Mouse (Mus musculus): ENCODE results near the gene Setd1b. TPM values are rescaled to one million over a fixed set of nuclear protein-coding genes. Genes with fewer than 3 reads are reported as not detected.

The Setd1b gene
- polyA plus RNA-seq, 1 experiment from 2014 or later: 8.0 TPM

- H3K27me3 ChIP-seq (ENCODE audit: control insufficient read depth, insufficient read depth, low read length): no peaks in the 10 kb centered on the region
- no peak overlapping the region for H3K4me3 ChIP-seq (ENCODE audit: low read depth, low read length)
- H3K4me2 ChIP-seq: no peak overlapping the region
- no peak for ATAC-seq (replicated peaks; ENCODE audit: insufficient number of reproducible peaks, low FRiP score, low TSS enrichment)
- WGBS (ENCODE audit: insufficient replicate concordance): 62% methylated on average over 7 of the region's 7 CpGs
- peaks cover 2% of the 10 kb centered on the region; the same call in 1 of the 2 replicates for H3K4me1 ChIP-seq (ENCODE audit: control insufficient read depth, insufficient read depth, low read length)
- H3K27ac ChIP-seq (ENCODE audit: low read depth, low read length): no peak overlapping the region
- no peak overlapping the region for H3K9ac ChIP-seq (ENCODE audit: low read depth, low read length)
- no peaks in the 10 kb centered on the region for H3K9me3 ChIP-seq (replicated peaks; ENCODE audit: control insufficient read depth, low read length)
- no peaks in the 10 kb centered on the region for H3K36me3 ChIP-seq (ENCODE audit: control insufficient read depth, insufficient read depth, low read length)
These were observed 21.3 kb upstream of the Setd1b start for GRCm38 (mm10) chr5:123120624-123121215.

DNA sequence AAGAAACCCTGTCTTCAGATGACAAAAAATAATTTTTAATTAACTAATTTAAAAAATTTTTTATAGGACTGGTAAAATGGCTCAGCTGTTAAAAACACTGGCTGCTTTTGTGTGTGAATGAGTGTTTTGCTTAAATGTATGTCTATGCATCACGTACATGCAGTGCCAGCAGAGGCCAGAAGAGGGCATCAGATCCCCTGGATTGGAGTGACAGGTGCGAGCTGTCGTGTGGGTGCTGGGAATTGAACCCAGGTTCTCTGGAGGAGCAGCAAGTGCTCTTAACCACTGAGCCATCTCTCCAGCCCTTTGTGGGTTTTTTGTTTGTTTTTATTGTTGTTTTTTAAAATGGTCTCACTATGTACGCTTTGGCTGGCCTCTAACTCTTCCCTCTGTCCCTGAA lies 19.8 kb upstream of the Setd1b start:
- no peak overlapping the region for H3K4me2 ChIP-seq
- H3K4me1 ChIP-seq (ENCODE audit: control insufficient read depth, insufficient read depth, low read length): peaks cover 4% of the 10 kb centered on the region; the same call in 1 of the 2 replicates
- 80% methylated on average over 4 of the region's 4 CpGs for WGBS (ENCODE audit: insufficient replicate concordance)
- no peaks in the 10 kb centered on the region for H3K36me3 ChIP-seq (ENCODE audit: control insufficient read depth, insufficient read depth, low read length)
- no peak for ATAC-seq (replicated peaks; ENCODE audit: insufficient number of reproducible peaks, low FRiP score, low TSS enrichment)
- H3K9me3 ChIP-seq (replicated peaks; ENCODE audit: control insufficient read depth, low read length): no peaks in the 10 kb centered on the region
- H3K27ac ChIP-seq (ENCODE audit: low read depth, low read length): no peak overlapping the region
- H3K9ac ChIP-seq (ENCODE audit: low read depth, low read length): no peak overlapping the region
- H3K27me3 ChIP-seq (ENCODE audit: control insufficient read depth, insufficient read depth, low read length): no peaks in the 10 kb centered on the region
- no peak overlapping the region for H3K4me3 ChIP-seq (ENCODE audit: low read depth, low read length)

GRCm38 (mm10) chr5:123125105-123125504 lies 16.9 kb upstream of the Setd1b start:
- no peak overlapping the region for H3K9ac ChIP-seq (ENCODE audit: low read depth, low read length)
- 82% methylated on average over 6 of the region's 6 CpGs for WGBS (ENCODE audit: insufficient replicate concordance)
- H3K4me1 ChIP-seq (ENCODE audit: control insufficient read depth, insufficient read depth, low read length): peaks cover 7% of the 10 kb centered on the region; the same call in 1 of the 2 replicates
- H3K4me3 ChIP-seq (ENCODE audit: low read depth, low read length): no peak overlapping the region
- no peaks in the 10 kb centered on the region for H3K27me3 ChIP-seq (ENCODE audit: control insufficient read depth, insufficient read depth, low read length)
- no peaks in the 10 kb centered on the region for H3K9me3 ChIP-seq (replicated peaks; ENCODE audit: control insufficient read depth, low read length)
- H3K4me2 ChIP-seq: no peak overlapping the region
- no peak overlapping the region for H3K27ac ChIP-seq (ENCODE audit: low read depth, low read length)
- ATAC-seq (replicated peaks; ENCODE audit: insufficient number of reproducible peaks, low FRiP score, low TSS enrichment): no peak
- no peaks in the 10 kb centered on the region for H3K36me3 ChIP-seq (ENCODE audit: control insufficient read depth, insufficient read depth, low read length)

GRCm38 (mm10) chr5:123125638-123126406 lies 16.2 kb upstream of the Setd1b start:
- Histone ChIP-seq H3K4me2 (no peak overlapping the region), H3K36me3 (ENCODE audit: control insufficient read depth, insufficient read depth, low read length) (no peaks in the 10 kb centered on the region), H3K9me3 (replicated peaks; ENCODE audit: control insufficient read depth, low read length) (no peaks in the 10 kb centered on the region), H3K4me3 (ENCODE audit: low read depth, low read length) (no peak overlapping the region), H3K27ac (ENCODE audit: low read depth, low read length) (no peak overlapping the region), H3K9ac (ENCODE audit: low read depth, low read length) (no peak overlapping the region), H3K4me1 (ENCODE audit: control insufficient read depth, insufficient read depth, low read length) (peaks cover 7% of the 10 kb centered on the region; the same call in 1 of the 2 replicates), H3K27me3 (ENCODE audit: control insufficient read depth, insufficient read depth, low read length) (no peaks in the 10 kb centered on the region)
- 66% methylated on average over 18 of the region's 18 CpGs for WGBS (ENCODE audit: insufficient replicate concordance)
- ATAC-seq (replicated peaks; ENCODE audit: insufficient number of reproducible peaks, low FRiP score, low TSS enrichment): no peak

DNA sequence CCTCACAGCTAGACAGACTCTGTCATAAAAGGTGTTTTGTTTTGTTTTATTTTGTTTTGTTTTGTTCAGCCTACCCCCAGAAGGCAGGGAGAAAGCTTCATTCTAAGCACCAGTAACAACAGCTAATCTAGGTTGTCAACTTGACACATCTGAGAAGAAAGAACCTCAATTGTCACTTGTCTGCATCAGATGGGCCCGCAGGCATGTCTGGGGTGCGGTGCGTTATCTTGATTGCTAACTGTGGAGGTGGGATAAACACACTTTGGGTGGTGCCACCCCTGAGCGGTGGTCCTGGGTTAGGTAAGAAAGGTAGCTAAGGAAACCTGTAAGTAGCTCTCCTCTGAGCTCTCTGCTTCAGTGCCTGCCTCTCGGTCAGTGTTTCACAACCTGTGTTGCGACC lies 15.0 kb upstream of the Setd1b start:
- Histone ChIP-seq H3K4me1 (ENCODE audit: control insufficient read depth, insufficient read depth, low read length) (peaks cover 11% of the 10 kb centered on the region), H3K9ac (ENCODE audit: low read depth, low read length) (no peak overlapping the region), H3K4me2 (no peak overlapping the region), H3K4me3 (ENCODE audit: low read depth, low read length) (no peak overlapping the region), H3K9me3 (replicated peaks; ENCODE audit: control insufficient read depth, low read length) (no peaks in the 10 kb centered on the region), H3K36me3 (ENCODE audit: control insufficient read depth, insufficient read depth, low read length) (no peaks in the 10 kb centered on the region), H3K27me3 (ENCODE audit: control insufficient read depth, insufficient read depth, low read length) (no peaks in the 10 kb centered on the region), H3K27ac (ENCODE audit: low read depth, low read length) (no peak overlapping the region)
- no peak for ATAC-seq (replicated peaks; ENCODE audit: insufficient number of reproducible peaks, low FRiP score, low TSS enrichment)
- WGBS (ENCODE audit: insufficient replicate concordance): 65% methylated on average over 6 of the region's 6 CpGs

DNA sequence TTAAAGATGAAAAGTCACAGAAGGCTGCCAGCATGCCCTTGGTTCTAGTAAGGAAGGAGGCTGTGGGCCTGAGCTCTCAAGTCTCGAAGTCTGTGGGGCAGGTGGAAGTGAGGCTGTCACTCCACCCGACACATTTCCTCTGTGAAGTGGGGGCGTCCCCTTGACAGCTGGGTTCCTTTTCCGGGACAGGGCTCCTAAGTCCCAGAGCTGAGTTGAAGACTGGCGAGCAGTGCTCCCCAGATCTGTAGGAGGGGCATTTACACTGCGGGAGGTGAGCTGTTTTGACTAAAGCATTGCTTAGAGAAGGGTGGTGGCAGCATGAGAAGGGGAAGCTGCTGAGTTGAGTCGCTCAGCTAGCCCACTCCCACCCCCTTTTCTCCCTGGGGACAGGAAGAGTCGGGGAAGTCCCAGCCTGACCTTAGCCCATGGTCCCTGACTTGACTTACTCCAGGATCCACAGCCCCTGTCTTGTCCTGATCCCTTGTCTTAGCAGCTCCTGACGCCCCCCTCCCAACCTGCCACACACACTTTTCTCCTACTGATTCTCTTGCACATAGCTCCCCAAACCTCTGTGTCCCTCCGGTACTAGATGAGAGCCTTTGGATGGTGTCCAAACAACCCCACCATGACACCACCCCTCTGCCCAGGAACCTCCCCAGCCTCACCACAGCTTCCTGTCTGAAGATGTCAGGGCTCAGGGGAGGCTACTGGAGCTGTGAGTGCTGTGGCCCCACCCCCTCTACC lies 13.4 kb upstream of the Setd1b start:
- ATAC-seq (replicated peaks; ENCODE audit: insufficient number of reproducible peaks, low FRiP score, low TSS enrichment): no peak
- Histone ChIP-seq H3K9ac (ENCODE audit: low read depth, low read length) (peak overlapping the region; percentile 7; the same call in 1 of the 2 replicates), H3K9me3 (replicated peaks; ENCODE audit: control insufficient read depth, low read length) (no peaks in the 10 kb centered on the region), H3K4me1 (ENCODE audit: control insufficient read depth, insufficient read depth, low read length) (peaks cover 23% of the 10 kb centered on the region), H3K4me2 (no peak overlapping the region), H3K27ac (ENCODE audit: low read depth, low read length) (no peak overlapping the region), H3K4me3 (ENCODE audit: low read depth, low read length) (no peak overlapping the region), H3K36me3 (ENCODE audit: control insufficient read depth, insufficient read depth, low read length) (no peaks in the 10 kb centered on the region), H3K27me3 (ENCODE audit: control insufficient read depth, insufficient read depth, low read length) (no peaks in the 10 kb centered on the region)
- WGBS (ENCODE audit: insufficient replicate concordance): 46% methylated on average over 10 of the region's 10 CpGs

DNA sequence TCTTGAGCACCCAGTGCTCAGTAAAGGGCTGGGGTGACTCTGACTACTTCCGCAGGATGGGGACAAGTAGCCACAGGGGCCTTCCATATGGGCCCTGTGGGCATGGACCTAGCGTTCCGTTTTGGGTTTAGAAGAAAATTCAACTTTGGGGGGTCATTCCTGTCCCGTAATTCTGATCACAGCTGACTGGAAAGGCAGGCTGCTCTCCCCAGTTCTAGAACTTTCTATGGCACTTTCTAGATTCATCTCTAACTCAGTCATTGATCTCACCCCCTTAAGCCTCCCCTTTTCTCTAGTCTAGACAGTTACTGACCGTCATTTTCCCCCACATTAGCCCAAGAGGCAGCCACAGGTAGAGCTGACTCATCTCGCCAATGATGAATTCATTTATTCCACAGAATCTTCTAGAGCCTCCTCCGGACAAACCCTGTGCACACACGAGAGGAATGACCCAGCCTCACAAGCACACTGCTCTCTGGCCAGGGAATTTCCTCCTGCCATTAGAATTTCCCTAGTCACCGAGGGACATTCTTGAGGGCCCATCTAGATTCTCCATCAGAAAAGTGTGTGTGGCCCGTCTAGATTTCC lies 12.7 kb upstream of the Setd1b start:
- Histone ChIP-seq H3K9me3 (replicated peaks; ENCODE audit: control insufficient read depth, low read length) (no peaks in the 10 kb centered on the region), H3K4me3 (ENCODE audit: low read depth, low read length) (no peak overlapping the region), H3K4me2 (no peak overlapping the region), H3K27me3 (ENCODE audit: control insufficient read depth, insufficient read depth, low read length) (no peaks in the 10 kb centered on the region), H3K9ac (ENCODE audit: low read depth, low read length) (peak overlapping the region; percentile 7; the same call in 1 of the 2 replicates), H3K27ac (ENCODE audit: low read depth, low read length) (no peak overlapping the region), H3K4me1 (ENCODE audit: control insufficient read depth, insufficient read depth, low read length) (peaks cover 30% of the 10 kb centered on the region), H3K36me3 (ENCODE audit: control insufficient read depth, insufficient read depth, low read length) (no peaks in the 10 kb centered on the region)
- no peak for ATAC-seq (replicated peaks; ENCODE audit: insufficient number of reproducible peaks, low FRiP score, low TSS enrichment)
- 74% methylated on average over 10 of the region's 10 CpGs for WGBS (ENCODE audit: insufficient replicate concordance)

- Histone ChIP-seq H3K4me2 (no peak overlapping the region), H3K9ac (ENCODE audit: low read depth, low read length) (no peak overlapping the region), H3K4me3 (ENCODE audit: low read depth, low read length) (no peak overlapping the region), H3K9me3 (replicated peaks; ENCODE audit: control insufficient read depth, low read length) (no peaks in the 10 kb centered on the region), H3K36me3 (ENCODE audit: control insufficient read depth, insufficient read depth, low read length) (no peaks in the 10 kb centered on the region), H3K27ac (ENCODE audit: low read depth, low read length) (no peak overlapping the region), H3K4me1 (ENCODE audit: control insufficient read depth, insufficient read depth, low read length) (peaks cover 39% of the 10 kb centered on the region), H3K27me3 (ENCODE audit: control insufficient read depth, insufficient read depth, low read length) (no peaks in the 10 kb centered on the region)
- WGBS (ENCODE audit: insufficient replicate concordance): 89% methylated on average over 9 of the region's 9 CpGs
- ATAC-seq (replicated peaks; ENCODE audit: insufficient number of reproducible peaks, low FRiP score, low TSS enrichment): no peak
These were observed 11.8 kb upstream of the Setd1b start for GRCm38 (mm10) chr5:123130030-123130813.

Data from heart, embryonic 11.5 days (tissue).